Mouse (Mus musculus): ENCODE results near the gene Ppp1r3a. TPM values are rescaled to one million over a fixed set of nuclear protein-coding genes. Genes with fewer than 3 reads are reported as not detected.

Gene Ppp1r3a
- polyA plus RNA-seq (2012) = not detected in 2 replicates

DNA sequence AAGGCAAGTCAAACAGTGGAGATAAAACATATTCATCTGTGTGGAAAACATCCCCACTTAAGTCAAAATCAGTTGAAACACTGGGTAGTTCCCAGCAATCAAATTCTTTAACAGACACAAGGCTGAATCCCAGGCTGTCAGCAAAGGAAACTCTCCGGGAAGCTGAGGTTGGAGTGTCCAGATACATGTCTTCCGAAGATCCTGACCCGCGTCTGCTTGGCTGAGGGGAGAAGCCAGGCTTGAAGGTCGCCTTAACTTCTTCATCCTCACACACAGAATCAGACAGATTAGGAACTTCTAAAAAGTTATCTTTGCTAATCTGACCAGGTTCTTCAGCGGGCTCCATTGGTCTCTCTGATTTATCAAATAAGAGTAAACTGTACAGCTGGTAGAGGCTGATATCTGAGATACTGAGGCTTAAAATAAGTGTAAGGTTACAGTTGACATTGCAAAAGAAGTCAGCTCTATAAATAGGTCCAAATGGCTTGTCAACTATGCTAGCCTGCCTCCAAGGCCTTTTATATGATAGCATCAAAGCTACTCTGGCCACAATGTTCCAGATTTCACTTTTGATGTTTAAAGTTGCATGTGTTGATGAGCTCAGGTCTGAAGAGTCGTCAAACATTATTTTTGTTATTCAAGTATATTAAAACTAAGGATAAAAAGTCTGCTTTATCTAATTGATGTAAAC is at the start of gene Ppp1r3a:
Ppp1r3a (minus strand) TSS at position 374 of the 691 bp plus-strand sequence.

Other genes starting within 250 kb of the Ppp1r3a start
- gene Foxp2, start 146.1 kb upstream of the Ppp1r3a start, polyA plus RNA-seq (2012) = 0.15 TPM in 1 of 2 replicates, not detected in the other